ENCODE assay signal across 23 mouse cellular contexts in genomic region chr13:52452291-52452690, GRCm38 (mm10).
A peak's percentile ranks its signal among the peaks of the same experiment; 100 is the strongest.
DNase-seq lines count a peak whose midpoint lies in the region; ATAC-seq and TF ChIP-seq lines count a peak whose summit lies in the region.
"Had no signal": no experiment of that assay in that cellular context is flagged by ENCODE, and none has a peak within 500 bp of the region (broad histone marks: within the 10 kb centered on the region; RNA-seq: fewer than 3 reads in every experiment).

No protein-coding gene starts in this region.

- no peaks in the 10 kb centered on the region for H3K27me3 ChIP-seq in lung, embryonic 14.5 days (ENCODE audit: insufficient read depth, low read length)
- no peaks in the 10 kb centered on the region for H3K27me3 ChIP-seq in hindbrain, postnatal 0 days (ENCODE audit: insufficient read depth, low read length)
- H3K27me3 ChIP-seq: forebrain, embryonic 15.5 days; heart, embryonic 13.5 days; kidney, embryonic 15.5 days; liver, embryonic 13.5 days; midbrain, embryonic 12.5 days had no signal

- DNase-seq in frontal cortex, postnatal 10 days (ENCODE audit: low spot score in 2 of 2): no peak
- DNase-seq in lung, embryonic 14.5 days: peak; percentile 50
- no peak for DNase-seq in lung, postnatal 25 days (ENCODE audit: low spot score)
- peak; percentile 33 for DNase-seq in embryo, embryonic 10.5 days (ENCODE audit: low spot score)
- peak; percentile 53 for DNase-seq in hindbrain, postnatal 0 days (ENCODE audit: low spot score)
- no peak for DNase-seq in spleen, postnatal 4 days (ENCODE audit: low spot score in 2 of 2)
- DNase-seq: adrenal gland, adult 2 months; cerebellum, adult 2 months; gastrocnemius, postnatal 25 days; heart, adult 18-20 months; heart, postnatal 14 days; kidney, postnatal 4 days; liver, embryonic 13.5 days; lung, adult 2 months; right cerebral cortex, postnatal 14 days; spleen, adult 18-20 months had no signal

- ATAC-seq in frontal cortex, adult (ENCODE audit: low TSS enrichment): peak; percentile 69
- no peak; the same call in 1 of the 2 replicates for ATAC-seq in lung, embryonic 14.5 days (ENCODE audit: insufficient read depth)
- no peak for ATAC-seq in hindbrain, postnatal 0 days
- ATAC-seq: forebrain, embryonic 15.5 days; intestine, postnatal 0 days had no signal

- no peak for TF ChIP-seq CTCF in lung, embryonic 14.5 days (IDR thresholded peaks at IDR 0.05; ENCODE audit: low read depth)
- no peak for TF ChIP-seq CTCF in hindbrain, postnatal 0 days (IDR thresholded peaks at IDR 0.05; ENCODE audit: low read depth)

- H3K4me2 ChIP-seq in lung, embryonic 14.5 days: no peak overlapping the region
- no peak overlapping the region for H3K4me2 ChIP-seq in hindbrain, postnatal 0 days (ENCODE audit: low read depth, low read length)
- H3K4me2 ChIP-seq: forebrain, embryonic 15.5 days; kidney, embryonic 15.5 days; liver, embryonic 13.5 days; midbrain, embryonic 12.5 days had no signal

- WGBS in lung, embryonic 14.5 days: 31% methylated on average over 4 of the region's 4 CpGs
- WGBS in hindbrain, postnatal 0 days: 33% methylated on average over 4 of the region's 4 CpGs

- H3K36me3 ChIP-seq in lung, embryonic 14.5 days (ENCODE audit: insufficient read depth): no peaks in the 10 kb centered on the region
- H3K36me3 ChIP-seq in hindbrain, postnatal 0 days (ENCODE audit: insufficient read depth, low read length): no peaks in the 10 kb centered on the region
- H3K36me3 ChIP-seq: forebrain, embryonic 15.5 days; heart, embryonic 13.5 days; kidney, embryonic 15.5 days; liver, embryonic 13.5 days; midbrain, embryonic 12.5 days had no signal

- no peaks in the 10 kb centered on the region for H3K4me1 ChIP-seq in lung, embryonic 14.5 days (ENCODE audit: insufficient read depth)
- H3K4me1 ChIP-seq in hindbrain, postnatal 0 days (ENCODE audit: insufficient read depth, low read length): peaks cover 7% of the 10 kb centered on the region; the same call in 1 of the 2 replicates
- H3K4me1 ChIP-seq: liver, embryonic 13.5 days; midbrain, embryonic 12.5 days had no signal

- H3K9me3 ChIP-seq in lung, embryonic 14.5 days (ENCODE audit: low read depth, low read length): no peaks in the 10 kb centered on the region
- no peaks in the 10 kb centered on the region for H3K9me3 ChIP-seq in hindbrain, postnatal 0 days (ENCODE audit: low read length)
- H3K9me3 ChIP-seq: forebrain, embryonic 15.5 days; heart, embryonic 13.5 days; kidney, embryonic 15.5 days; liver, embryonic 13.5 days; midbrain, embryonic 12.5 days had no signal

- no peak overlapping the region for H3K4me3 ChIP-seq in lung, embryonic 14.5 days (ENCODE audit: low read depth, low read length)
- H3K4me3 ChIP-seq in hindbrain, postnatal 0 days (ENCODE audit: low read length): no peak overlapping the region
- H3K4me3 ChIP-seq: forebrain, embryonic 15.5 days; heart, embryonic 13.5 days; kidney, embryonic 15.5 days; liver, embryonic 13.5 days; midbrain, embryonic 12.5 days had no signal

- no peak overlapping the region for H3K27ac ChIP-seq in lung, embryonic 14.5 days (ENCODE audit: low read depth)
- H3K27ac ChIP-seq in hindbrain, postnatal 0 days: no peak overlapping the region
- H3K27ac ChIP-seq: forebrain, embryonic 15.5 days; heart, embryonic 13.5 days; kidney, embryonic 15.5 days; liver, embryonic 13.5 days; macrophage; midbrain, embryonic 12.5 days had no signal

- no peak overlapping the region for H3K9ac ChIP-seq in lung, embryonic 14.5 days
- H3K9ac ChIP-seq in hindbrain, postnatal 0 days (replicated peaks; ENCODE audit: low read length): no peak overlapping the region
- H3K9ac ChIP-seq: forebrain, embryonic 15.5 days; heart, embryonic 13.5 days; kidney, embryonic 15.5 days; liver, embryonic 13.5 days; midbrain, embryonic 12.5 days had no signal

Comparison
In these comparisons a context has a peak if more than half of its experiments do, and no peak if none do; other contexts are left out.
1. DNase-seq: peak in lung, embryonic 14.5 days (single experiment), embryo, embryonic 10.5 days (single experiment) and hindbrain, postnatal 0 days (single experiment); none in frontal cortex, postnatal 10 days (0 of 2), lung, postnatal 25 days (single experiment) and spleen, postnatal 4 days (0 of 2).